Mouse (Mus musculus) spleen, adult 2 months (tissue): ENCODE results near the gene Cerk. TPM values are rescaled to one million over a fixed set of nuclear protein-coding genes. Genes with fewer than 3 reads are reported as not detected.
A peak's percentile ranks its signal among the peaks of the same experiment; 100 is the strongest.

ENCODE experiments used
- DNase-seq, 2 experiments: peaks; one replicate each; pipeline versions ENCODE4 v3.0.0 to v3.0.0-alpha.2; 2012 to 2021; ENCODE audit warnings: low spot score in 2 of 2, low read depth in 1 of 2
- H3K27ac ChIP-seq: fragments of 200-500 bp; 2 replicates; pipeline ENCODE4 v1.5.1; 2012; ENCODE audit warnings: low read length, inconsistent platforms; ENCODE audit not compliant: insufficient read depth
- H3K27me3 ChIP-seq: fragments of 200-500 bp; 2 replicates; pipeline ENCODE4 v1.6.1; 2012; ENCODE audit warnings: mild to moderate bottlenecking, moderate library complexity, low read length, inconsistent platforms; ENCODE audit not compliant: control insufficient read depth, insufficient read depth
- H3K36me3 ChIP-seq: fragments of 200-500 bp; 2 replicates; pipeline ENCODE4 v1.6.1; 2012; ENCODE audit warnings: mild to moderate bottlenecking, low read length, inconsistent platforms; ENCODE audit not compliant: control insufficient read depth, insufficient read depth
- H3K4me1 ChIP-seq: fragments of 200-500 bp; 2 replicates; pipeline ENCODE4 v1.6.1; 2011; ENCODE audit warnings: inconsistent platforms; ENCODE audit not compliant: control insufficient read depth, insufficient read depth, insufficient read length
- H3K4me3 ChIP-seq: fragments of 200-500 bp; 2 replicates; pipeline ENCODE4 v1.5.1; 2011; ENCODE audit warnings: mild to moderate bottlenecking, inconsistent platforms; ENCODE audit not compliant: insufficient read depth, insufficient read length; ENCODE audit errors: extremely low read depth
- CTCF ChIP-seq: fragments of 200-500 bp; IDR thresholded peaks from 2 replicates; pipeline ENCODE4 v1.5.1; 2011; ENCODE audit warnings: mild to moderate bottlenecking, inconsistent platforms; ENCODE audit not compliant: insufficient read depth, insufficient read length, insufficient replicate concordance; ENCODE audit errors: extremely low read depth
- POLR2A ChIP-seq: fragments of 200-500 bp; IDR thresholded peaks from 2 replicates; pipeline ENCODE4 v1.6.1; 2011; ENCODE audit warnings: low read depth, low read length, inconsistent platforms
- WGBS: fragments of 180-500 bp; shearing (Covaris S2); methylation state at CpG from one replicate; pipeline ENCODE4 v1.1.7; 2018; 5-methylcytosine and 5-hydroxymethylcytosine counted together
- polyA plus RNA-seq: library from polyadenylated mRNA; depleted of rRNA; stranded (reverse); fragments of >200 nt; gene quantifications from 2 replicates; pipeline ENCODE4 v1.2.3, GENCODE M21; 2012

Cerk gene
- polyA plus RNA-seq, 1 experiment, result 64.4 TPM

- no peak for DNase-seq
- H3K4me1 ChIP-seq, result no peaks in the 10 kb centered on the region
- peaks cover 15% of the 10 kb centered on the region for H3K36me3 ChIP-seq
- no peak overlapping the region for H3K27ac ChIP-seq
- 85% methylated on average over 15 of the region's 15 CpGs for WGBS
- H3K27me3 ChIP-seq, result no peaks in the 10 kb centered on the region
- TF ChIP-seq POLR2A (no peak), CTCF (no peak)
- H3K4me3 ChIP-seq, result no peak overlapping the region
These were observed 68.5 kb downstream of the Cerk start for GRCm38 (mm10) chr15:86117115-86118100.

GRCm38 (mm10) chr15:86116421-86116820 lies 69.5 kb downstream of the Cerk start:
- DNase-seq, result no peak
- peaks cover under 1% of the 10 kb centered on the region; the same call in 1 of the 2 replicates for H3K4me1 ChIP-seq
- peaks cover 12% of the 10 kb centered on the region for H3K36me3 ChIP-seq
- H3K27ac ChIP-seq, result no peak overlapping the region
- WGBS, result 88% methylated on average over 5 of the region's 5 CpGs
- no peak overlapping the region for H3K4me3 ChIP-seq
- TF ChIP-seq CTCF, result no peak
- H3K27me3 ChIP-seq, result no peaks in the 10 kb centered on the region

- H3K4me3 ChIP-seq, result no peak overlapping the region
- no peaks in the 10 kb centered on the region for H3K36me3 ChIP-seq
- TF ChIP-seq CTCF (no peak), POLR2A (no peak)
- no peak for DNase-seq
- H3K27ac ChIP-seq, result no peak overlapping the region
- peaks cover 9% of the 10 kb centered on the region; the same call in 1 of the 2 replicates for H3K4me1 ChIP-seq
- H3K27me3 ChIP-seq, result no peaks in the 10 kb centered on the region
- 41% methylated on average over 9 of the region's 9 CpGs for WGBS
These were observed 72.6 kb downstream of the Cerk start for GRCm38 (mm10) chr15:86113342-86113710.

- Histone ChIP-seq H3K4me3 (no peak overlapping the region), H3K27me3 (no peaks in the 10 kb centered on the region), H3K4me1 (peaks cover 9% of the 10 kb centered on the region; the same call in 1 of the 2 replicates), H3K36me3 (no peaks in the 10 kb centered on the region), H3K27ac (no peak overlapping the region)
- TF ChIP-seq POLR2A (no peak), CTCF (no peak)
- no peak for DNase-seq
- 77% methylated on average over 10 of the region's 10 CpGs for WGBS
These were observed 73.1 kb downstream of the Cerk start for GRCm38 (mm10) chr15:86112707-86113341.

GRCm38 (mm10) chr15:86110361-86111103 lies 75.4 kb downstream of the Cerk start:
- peaks cover 9% of the 10 kb centered on the region; the same call in 1 of the 2 replicates for H3K4me1 ChIP-seq
- TF ChIP-seq POLR2A (no peak), CTCF (no peak)

GRCm38 (mm10) chr15:86109650-86110211 lies 76.2 kb downstream of the Cerk start:
- no peak overlapping the region for H3K4me3 ChIP-seq
- no peak for TF ChIP-seq CTCF
- no peak for TF ChIP-seq POLR2A
- peaks cover under 1% of the 10 kb centered on the region; the same call in 1 of the 2 replicates for H3K36me3 ChIP-seq
- no peaks in the 10 kb centered on the region for H3K27me3 ChIP-seq
- peaks cover 9% of the 10 kb centered on the region; the same call in 1 of the 2 replicates for H3K4me1 ChIP-seq
- no peak overlapping the region; the same call in 1 of the 2 replicates for H3K27ac ChIP-seq
- WGBS, result 82% methylated on average over 8 of the region's 8 CpGs
- no peak for DNase-seq

More at GRCm38 (mm10) chr15:86110361-86111103, 75.4 kb downstream of the Cerk start:
- H3K27me3 ChIP-seq, result no peaks in the 10 kb centered on the region
- H3K4me3 ChIP-seq, result no peak overlapping the region
- DNase-seq, result peak in 1 of 2 experiments; percentile 27
- H3K36me3 ChIP-seq, result no peaks in the 10 kb centered on the region
- peak overlapping the region; percentile 12; the same call in 1 of the 2 replicates for H3K27ac ChIP-seq
- 47% methylated on average over 10 of the region's 10 CpGs for WGBS
